Comparison of ENCODE assay signal across 32 mouse cellular contexts in the genomic region with DNA sequence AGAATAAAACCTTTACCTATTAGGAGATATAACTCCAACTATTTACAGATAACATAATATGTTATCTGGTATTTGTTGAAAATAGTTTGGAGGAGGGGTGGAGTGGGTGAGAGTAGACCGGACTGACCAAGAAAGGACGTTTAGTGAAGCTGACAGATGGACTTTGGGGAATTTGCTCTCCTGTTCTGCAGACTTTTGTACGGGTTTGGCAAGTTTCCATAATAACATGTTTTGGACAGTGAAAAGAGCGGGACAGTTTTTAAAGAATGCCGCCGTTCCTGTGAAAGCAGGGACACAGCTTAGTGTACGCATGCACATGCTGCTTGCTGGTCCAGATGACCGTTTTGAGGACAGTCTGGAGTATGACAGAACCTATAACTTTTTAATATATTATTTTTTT. TPM values are rescaled to one million over a fixed set of nuclear protein-coding genes. Genes with fewer than 3 reads are reported as not detected.
A peak's percentile ranks its signal among the peaks of the same experiment; 100 is the strongest.
DNase-seq lines count a peak whose midpoint lies in the region; ATAC-seq and TF ChIP-seq lines count a peak whose summit lies in the region.
"Had no signal": no experiment of that assay in that cellular context is flagged by ENCODE, and none has a peak within 500 bp of the region (broad histone marks: within the 10 kb centered on the region; RNA-seq: fewer than 3 reads in every experiment).

No protein-coding gene starts in this region.

- H3K36me3 ChIP-seq in kidney, embryonic 15.5 days, result no peaks in the 10 kb centered on the region
- no peaks in the 10 kb centered on the region for H3K36me3 ChIP-seq in kidney, adult 2 months (ENCODE audit: control insufficient read depth, insufficient read depth, low read length)
- no peaks in the 10 kb centered on the region for H3K36me3 ChIP-seq in midbrain, postnatal 0 days (ENCODE audit: insufficient read depth, low read length)
- no peaks in the 10 kb centered on the region for H3K36me3 ChIP-seq in midbrain, embryonic 10.5 days
- H3K36me3 ChIP-seq: embryonic facial prominence, embryonic 13.5 days; forebrain, embryonic 12.5 days; heart, embryonic 13.5 days; limb, embryonic 10.5 days; limb, embryonic 15.5 days; midbrain, embryonic 12.5 days; stomach, embryonic 15.5 days had no signal

- 0 out of 2 replicates have a peak overlapping the region, but pooled peaks have one; percentile 19 for H3K4me2 ChIP-seq in kidney, embryonic 15.5 days
- no peak overlapping the region for H3K4me2 ChIP-seq in midbrain, postnatal 0 days (ENCODE audit: low read depth, low read length, poor library complexity, severe bottlenecking)
- H3K4me2 ChIP-seq: forebrain, embryonic 12.5 days; heart, embryonic 13.5 days; limb, embryonic 15.5 days; midbrain, embryonic 12.5 days; stomach, embryonic 15.5 days had no signal

- no peak for ATAC-seq in kidney, embryonic 15.5 days (replicated peaks; ENCODE audit: low FRiP score)
- no peak for ATAC-seq in midbrain, postnatal 0 days (ENCODE audit: low FRiP score)
- ATAC-seq: intestine, embryonic 16.5 days had no signal

- peak; percentile 26 for DNase-seq in embryo, embryonic 10.5 days (ENCODE audit: low spot score)
- no peak for DNase-seq in embryo, embryonic 9.5 days (ENCODE audit: extremely low spot score)
- DNase-seq in kidney, adult 2 months, result no peak
- DNase-seq in midbrain, postnatal 0 days (ENCODE audit: low spot score), result peak; percentile 41
- no peak for DNase-seq in midbrain, embryonic 10.5 days (ENCODE audit: low spot score)
- DNase-seq in adrenal gland, adult 18-20 months (ENCODE audit: low spot score in 2 of 2), result no peak
- DNase-seq: adrenal gland, postnatal 14 days; cerebellum, adult 11-12 months; cerebellum, postnatal 14 days; gastrocnemius, postnatal 10 days; heart, postnatal 10 days; kidney, adult 9 months; layer of hippocampus, adult 9-11 months; lung, adult 2 months; lung, postnatal 14 days; right cerebral cortex, postnatal 25 days had no signal

- H3K4me1 ChIP-seq in kidney, embryonic 15.5 days, result peaks cover 10% of the 10 kb centered on the region
- no peaks in the 10 kb centered on the region for H3K4me1 ChIP-seq in kidney, adult 2 months (ENCODE audit: control insufficient read depth, insufficient read depth, low read length)
- H3K4me1 ChIP-seq in midbrain, postnatal 0 days (ENCODE audit: insufficient read depth, low read length), result peaks cover 3% of the 10 kb centered on the region; the same call in 1 of the 2 replicates
- peaks cover 18% of the 10 kb centered on the region for H3K4me1 ChIP-seq in midbrain, embryonic 10.5 days
- H3K4me1 ChIP-seq: stomach, embryonic 15.5 days had no signal

- no peak overlapping the region for H3K9ac ChIP-seq in kidney, embryonic 15.5 days
- no peak overlapping the region for H3K9ac ChIP-seq in midbrain, postnatal 0 days (replicated peaks; ENCODE audit: low read length, poor library complexity, severe bottlenecking)
- H3K9ac ChIP-seq: embryonic facial prominence, embryonic 13.5 days; forebrain, embryonic 12.5 days; heart, embryonic 13.5 days; limb, embryonic 15.5 days; liver, embryonic 14.5 days; midbrain, embryonic 12.5 days; stomach, embryonic 15.5 days had no signal

- peaks cover 12% of the 10 kb centered on the region; the same call in 1 of the 2 replicates for H3K27me3 ChIP-seq in kidney, embryonic 15.5 days
- H3K27me3 ChIP-seq in kidney, adult 2 months (replicated peaks; ENCODE audit: control insufficient read depth, insufficient read depth, low read length), result no peaks in the 10 kb centered on the region; the same call in 1 of the 2 replicates
- H3K27me3 ChIP-seq in midbrain, postnatal 0 days (ENCODE audit: insufficient read depth, low read length), result no peaks in the 10 kb centered on the region
- H3K27me3 ChIP-seq in midbrain, embryonic 10.5 days (ENCODE audit: low read depth, poor library complexity, severe bottlenecking), result peaks cover 21% of the 10 kb centered on the region
- H3K27me3 ChIP-seq: forebrain, embryonic 12.5 days; heart, embryonic 13.5 days; stomach, embryonic 15.5 days had no signal

- TF ChIP-seq CTCF in kidney, adult 2 months (conservative IDR thresholded peaks at IDR 0.05; ENCODE audit: insufficient read depth, insufficient read length, low read depth, low read length), result no peak
- no peak for TF ChIP-seq CTCF in midbrain, postnatal 0 days (IDR thresholded peaks at IDR 0.05)

- 54% methylated on average over 8 of the region's 8 CpGs for WGBS in kidney, embryonic 15.5 days
- WGBS in kidney, adult 2 months, result 48% methylated on average over 8 of the region's 8 CpGs
- WGBS in midbrain, postnatal 0 days, result 48% methylated on average over 8 of the region's 8 CpGs
- 81% methylated on average over 8 of the region's 8 CpGs for WGBS in midbrain, embryonic 10.5 days

- no peak for TF ChIP-seq POLR2A in kidney, adult 2 months (IDR thresholded peaks at IDR 0.05; ENCODE audit: low read depth, low read length)

- H3K4me3 ChIP-seq in kidney, embryonic 15.5 days (replicated peaks), result no peak overlapping the region
- H3K4me3 ChIP-seq in kidney, adult 2 months (ENCODE audit: insufficient read depth, low read depth, low read length), result no peak overlapping the region
- H3K4me3 ChIP-seq in midbrain, postnatal 0 days (ENCODE audit: low read depth, low read length), result no peak overlapping the region
- no peak overlapping the region for H3K4me3 ChIP-seq in midbrain, embryonic 10.5 days
- H3K4me3 ChIP-seq: embryonic facial prominence, embryonic 13.5 days; erythroblast, embryonic 14.5 days; forebrain, embryonic 12.5 days; heart, embryonic 13.5 days; limb, embryonic 10.5 days; limb, embryonic 15.5 days; midbrain, embryonic 12.5 days; stomach, embryonic 15.5 days had no signal

- no peak overlapping the region for H3K27ac ChIP-seq in kidney, embryonic 15.5 days
- H3K27ac ChIP-seq in kidney, adult 2 months (ENCODE audit: insufficient read depth, low read depth, low read length), result no peak overlapping the region
- H3K27ac ChIP-seq in midbrain, postnatal 0 days (ENCODE audit: low read depth, low read length), result no peak overlapping the region
- no peak overlapping the region for H3K27ac ChIP-seq in midbrain, embryonic 10.5 days (replicated peaks)
- H3K27ac ChIP-seq: embryonic facial prominence, embryonic 13.5 days; forebrain, embryonic 12.5 days; heart, embryonic 13.5 days; limb, embryonic 10.5 days; limb, embryonic 15.5 days; liver, embryonic 14.5 days; midbrain, embryonic 12.5 days; stomach, embryonic 15.5 days had no signal

- H3K9me3 ChIP-seq in kidney, embryonic 15.5 days (replicated peaks), result 0 out of 2 replicates have a peak, but pooled peaks cover 3% of the 10 kb centered on the region
- H3K9me3 ChIP-seq in midbrain, postnatal 0 days (ENCODE audit: low read length), result no peaks in the 10 kb centered on the region
- H3K9me3 ChIP-seq in midbrain, embryonic 10.5 days (replicated peaks), result peaks cover 9% of the 10 kb centered on the region
- H3K9me3 ChIP-seq: limb, embryonic 10.5 days; limb, embryonic 15.5 days; stomach, embryonic 15.5 days had no signal

RNA-seq across cellular contexts. Expression of a gene that starts 46.9 kb away (rescaled TPM):
- polyA plus RNA-seq in kidney, embryonic 15.5 days (2015; fragmentation: Nextera tagmentation; extraction: Ambion mirVana), result 0.99 and 1.5 TPM in 2 replicates
- 0.29 and 0.34 TPM in 2 replicates for polyA plus RNA-seq in kidney, adult 2 months (2012; rRNA removed)
- 0.71 and 2.2 TPM in 2 replicates for total RNA-seq in midbrain, postnatal 0 days (2014; rRNA removed)
- polyA plus RNA-seq in midbrain, postnatal 0 days (2015; fragmentation: Nextera tagmentation; extraction: Ambion mirVana), result 0.23 and 0.39 TPM in 2 replicates
- polyA plus RNA-seq in midbrain, embryonic 10.5 days (2016; fragmentation: Nextera tagmentation; extraction: Ambion mirVana), result 18.3 and 23.2 TPM in 2 replicates
- total RNA-seq in adrenal gland, adult 18-20 months (2021), result under 1 TPM; 0.27 to 0.58 TPM
- total RNA-seq: CH12.LX; hematopoietic stem cell, adult 5-6 weeks; megakaryocyte progenitor cell, adult 5-6 weeks; monocyte, adult 5-6 weeks had no signal
- polyA plus RNA-seq: erythroblast, embryonic 14.5 days; large intestine, adult 2 months; lung, adult 2 months had no signal

Comparison
In these comparisons a context has a peak if more than half of its experiments do, and no peak if none do; other contexts are left out.
1. DNase-seq: peak in embryo, embryonic 10.5 days (single experiment) and midbrain, postnatal 0 days (single experiment); none in embryo, embryonic 9.5 days (single experiment), kidney, adult 2 months (single experiment), midbrain, embryonic 10.5 days (single experiment) and adrenal gland, adult 18-20 months (0 of 2).